Mouse (Mus musculus): Measurements from ENCODE around the gene Rhbdd3. TPM values are rescaled to one million over a fixed set of nuclear protein-coding genes. Genes with fewer than 3 reads are reported as not detected.

Rhbdd3 gene
- total RNA-seq (2023): 1 to 10 TPM; 7.2 to 8.8 TPM

GRCm38 (mm10) chr11:5098736-5099542 is at the start of gene Rhbdd3, which contains the start of gene Ewsr1:
TSS of gene Rhbdd3 (plus strand) at chr11:5098926.
TSS of gene Ewsr1 (minus strand) at chr11:5099266.

GRCm38 (mm10) chr11:5057856-5058641 is 40.7 kb upstream of the Rhbdd3 start, which contains the start of gene Rasl10a:
TSS of gene Rasl10a (plus strand) at chr11:5058128.

GRCm38 (mm10) chr11:5065056-5065821 is 33.5 kb upstream of the Rhbdd3 start, which contains the start of gene Gas2l1:
TSS of gene Gas2l1 (minus strand) at chr11:5065327.

GRCm38 (mm10) chr11:5151680-5152337 is 53.1 kb downstream of the Rhbdd3 start, which contains the start of gene Emid1:
TSS of gene Emid1 (minus strand) at chr11:5152257.

Other genes with a start within 250 kb of the Rhbdd3 start
- gene Nf2, start 249.4 kb upstream of the Rhbdd3 start, total RNA-seq (2023): 10 to 100 TPM; 48.8 to 48.9 TPM
- 10 to 100 TPM; 19.4 to 23.3 TPM for gene Nipsnap1, start 225.0 kb upstream of the Rhbdd3 start, total RNA-seq (2023)
- gene Thoc5, start 203.6 kb upstream of the Rhbdd3 start, total RNA-seq (2023): 10 to 100 TPM; 45.5 to 47.2 TPM
- gene Nefh, start 150.9 kb upstream of the Rhbdd3 start, total RNA-seq (2023): under 1 TPM; 0.18 to 0.26 TPM
- gene Ap1b1, start 112.1 kb upstream of the Rhbdd3 start, total RNA-seq (2023): 100 to 1,000 TPM; 114 to 126 TPM
- 1 to 10 TPM; 4.9 to 6.2 TPM for gene Rasl10a, start 40.8 kb upstream of the Rhbdd3 start, total RNA-seq (2023)
- gene Gas2l1, start 33.6 kb upstream of the Rhbdd3 start, total RNA-seq (2023): 1 to 10 TPM in 1 of 2 experiments, under 1 TPM in 1; 0.75 to 1.0 TPM
- gene Ewsr1, start 340 bp downstream of the Rhbdd3 start, total RNA-seq (2023): 100 to 1,000 TPM; 589 to 660 TPM
- gene Emid1, start 53.3 kb downstream of the Rhbdd3 start, total RNA-seq (2023): 10 to 100 TPM; 28.8 to 31.8 TPM
- gene Kremen1, start 162.6 kb downstream of the Rhbdd3 start, total RNA-seq (2023): 10 to 100 TPM; 18.7 to 19.9 TPM

Measured in B cell, adult 67 days (primary cell).